Mouse (Mus musculus) megakaryocyte, adult 5-6 weeks (primary cell): ENCODE results near the gene Cog7. TPM values are rescaled to one million over a fixed set of nuclear protein-coding genes. Genes with fewer than 3 reads are reported as not detected.

Experiments used
- total RNA-seq, 2 experiments: library from RNA; stranded (forward) in 1 of 2; stranded (reverse) in 1 of 2; fragments of 153-499, 151-499 nt in 1 of 2; fragments of 221-1000, 200-1000 nt in 1 of 2; gene quantifications; 2 replicates each; pipeline versions ENCODE4 v1.2.3 to v1.2.4; 2015 to 2017

Gene Cog7
- total RNA-seq, 2 experiments from 2014 or later: 7.6 to 7.8 TPM

Other genes with a start within 250 kb of the Cog7 start
- gene Scnn1g, start 247.2 kb downstream of the Cog7 start, total RNA-seq (2015): not detected in 2 replicates
- gene Scnn1g, start 247.2 kb downstream of the Cog7 start, total RNA-seq (2017): not detected in 2 replicates
- not detected in 2 replicates for gene Scnn1b, start 116.7 kb downstream of the Cog7 start, total RNA-seq (2015)
- gene Scnn1b, start 116.7 kb downstream of the Cog7 start, total RNA-seq (2017): not detected in 2 replicates
- 3.9 and 5.2 TPM in 2 replicates for gene Gga2, start 39.5 kb upstream of the Cog7 start, total RNA-seq (2015)
- gene Gga2, start 39.5 kb upstream of the Cog7 start, total RNA-seq (2017): 3.4 and 5.1 TPM in 2 replicates
- 14.3 and 16.3 TPM in 2 replicates for gene Ubfd1, start 85.5 kb upstream of the Cog7 start, total RNA-seq (2015)
- gene Ubfd1, start 85.5 kb upstream of the Cog7 start, total RNA-seq (2017): 14.4 and 15.0 TPM in 2 replicates
- 1.0 and 1.5 TPM in 2 replicates for gene Ears2, start 85.6 kb upstream of the Cog7 start, total RNA-seq (2015)
- 0.98 and 1.3 TPM in 2 replicates for gene Ears2, start 85.6 kb upstream of the Cog7 start, total RNA-seq (2017)
- 128 and 133 TPM in 2 replicates for gene Ndufab1, start 120.2 kb upstream of the Cog7 start, total RNA-seq (2015)
- 36.2 and 69.0 TPM in 2 replicates for gene Ndufab1, start 120.2 kb upstream of the Cog7 start, total RNA-seq (2017)
- 15.4 and 15.7 TPM in 2 replicates for gene Palb2, start 151.3 kb upstream of the Cog7 start, total RNA-seq (2015)
- 8.1 and 11.5 TPM in 2 replicates for gene Palb2, start 151.3 kb upstream of the Cog7 start, total RNA-seq (2017)
- 64.7 and 75.2 TPM in 2 replicates for gene Dctn5, start 151.3 kb upstream of the Cog7 start, total RNA-seq (2015)
- 81.3 and 94.4 TPM in 2 replicates for gene Dctn5, start 151.3 kb upstream of the Cog7 start, total RNA-seq (2017)
- 46.9 and 48.0 TPM in 2 replicates for gene Plk1, start 177.7 kb upstream of the Cog7 start, total RNA-seq (2015)
- gene Plk1, start 177.7 kb upstream of the Cog7 start, total RNA-seq (2017): 52.6 and 60.9 TPM in 2 replicates
- not detected in 2 replicates for gene Ern2, start 204.5 kb upstream of the Cog7 start, total RNA-seq (2015)
- gene Ern2, start 204.5 kb upstream of the Cog7 start, total RNA-seq (2017): not detected in 2 replicates
- 0.27 TPM in 1 of 2 replicates, not detected in the other for gene Chp2, start 237.8 kb upstream of the Cog7 start, total RNA-seq (2015)
- 0.18 and 0.94 TPM in 2 replicates for gene Chp2, start 237.8 kb upstream of the Cog7 start, total RNA-seq (2017)